Mouse (Mus musculus): Measurements from ENCODE around the gene Slc6a2.

DNA sequence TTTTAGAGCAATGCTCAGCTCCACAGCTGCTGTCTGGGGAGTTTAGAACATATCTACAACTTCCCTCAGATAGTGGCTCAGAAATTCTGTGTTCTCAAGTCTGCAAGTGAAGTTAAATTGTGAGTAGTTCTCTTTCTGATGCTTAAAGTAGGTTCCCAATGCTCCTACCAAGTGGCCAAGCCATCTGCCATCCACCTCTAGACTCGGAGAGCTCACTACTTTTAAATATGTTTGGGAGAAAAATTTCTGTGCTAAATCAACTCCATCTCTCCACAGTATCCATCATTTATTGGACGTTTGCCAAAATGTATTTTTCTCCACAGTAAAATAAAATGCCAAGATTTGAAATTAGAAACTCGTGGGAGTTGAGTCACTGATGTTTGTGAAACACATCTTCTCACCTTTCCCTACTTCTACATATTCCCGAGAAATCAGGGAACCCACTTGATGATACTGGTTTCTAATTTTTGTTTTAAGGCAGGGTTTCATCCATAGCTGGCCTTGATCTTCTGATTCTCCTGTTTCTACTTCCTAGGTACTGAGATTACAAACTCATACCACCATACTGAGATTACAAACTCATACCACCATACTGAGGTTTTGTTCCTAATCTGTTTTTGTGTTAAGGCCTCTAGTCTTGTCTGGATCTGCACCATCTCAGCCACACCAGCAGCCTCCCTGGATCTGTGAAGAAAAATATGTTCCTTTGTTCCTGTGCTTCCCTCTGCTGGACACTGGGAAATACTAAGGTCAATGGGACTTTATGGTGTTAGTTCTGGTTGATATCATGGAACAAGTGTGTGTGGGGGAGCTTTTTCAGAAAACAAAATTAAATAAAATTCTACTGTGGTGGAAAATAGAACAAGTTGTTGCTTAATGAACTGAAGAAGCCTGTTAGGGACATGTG is 88.9 kb downstream of the Slc6a2 start:
- TF ChIP-seq CTCF (IDR thresholded peaks at IDR 0.05; ENCODE audit: low read depth) = peak; percentile 54
- TF ChIP-seq EP300 (optimal IDR thresholded peaks at IDR 0.05) = no peak

Data from stomach, postnatal 0 days (tissue).